Mouse (Mus musculus) C2C12 (cell line): ENCODE results near the gene Kcns1. TPM values are rescaled to one million over a fixed set of nuclear protein-coding genes. Genes with fewer than 3 reads are reported as not detected.

Experiments
- H3K27me3 ChIP-seq: one replicate; pipeline ENCODE4 v1.6.1; 2011; ENCODE audit not compliant: control insufficient read depth, insufficient read depth, insufficient read length
- H3K36me3 ChIP-seq: one replicate; pipeline ENCODE4 v1.6.1; 2011; ENCODE audit not compliant: control insufficient read depth, insufficient read depth
- H3K4me3 ChIP-seq: one replicate; pipeline ENCODE4 v1.5.1; 2011; ENCODE audit warnings: mild to moderate bottlenecking, control low read depth; ENCODE audit not compliant: poor library complexity, insufficient read depth, severe bottlenecking
- H3K79me2 ChIP-seq: one replicate; pipeline ENCODE4 v1.6.1; 2011; ENCODE audit not compliant: control insufficient read depth, insufficient read depth
- H3K79me3 ChIP-seq: one replicate; pipeline ENCODE4 v1.6.1; 2011; ENCODE audit warnings: low read depth, control low read depth
- H3ac ChIP-seq: one replicate; pipeline ENCODE3; 2011; ENCODE audit warnings: low read depth; ENCODE audit not compliant: control insufficient read depth, insufficient read length
- CEBPB ChIP-seq: IDR thresholded peaks from one replicate; pipeline ENCODE4 v1.6.1; 2011; ENCODE audit warnings: low read depth, mild to moderate bottlenecking, control low read depth, moderate library complexity
- CTCF ChIP-seq: IDR thresholded peaks from one replicate; pipeline ENCODE4 v1.5.1; 2011; ENCODE audit not compliant: control insufficient read depth, insufficient read depth, insufficient read length
- FOSL1 ChIP-seq: IDR thresholded peaks from one replicate; pipeline ENCODE4 v1.8.0; 2011; ENCODE audit warnings: mild to moderate bottlenecking, low read length; ENCODE audit not compliant: poor library complexity, insufficient read depth, severe bottlenecking
- MAX ChIP-seq: IDR thresholded peaks from one replicate; pipeline ENCODE4 v1.6.1; 2011; ENCODE audit warnings: mild to moderate bottlenecking, control low read depth
- MYOD1 ChIP-seq: IDR thresholded peaks from one replicate; pipeline ENCODE4 v1.6.1; 2011; ENCODE audit warnings: low read depth; ENCODE audit not compliant: control insufficient read depth, insufficient read length
- MYOG ChIP-seq: IDR thresholded peaks from one replicate; pipeline ENCODE4 v1.6.1; 2011; ENCODE audit not compliant: control insufficient read depth, insufficient read length; ENCODE audit errors: extremely low read depth
- USF1 ChIP-seq: IDR thresholded peaks from one replicate; pipeline ENCODE4 v1.6.1; 2011; ENCODE audit warnings: low read depth, mild to moderate bottlenecking, control low read depth, moderate library complexity
- polyA plus RNA-seq: library from polyadenylated mRNA; unstranded; fragments of >200 nt; fragmentation: generic; extraction: Trizol; gene quantifications from one replicate; pipeline ENCODE4 v1.2.1, GENCODE M21; 2012; ENCODE audit warnings: missing spikeins

The Kcns1 gene
- polyA plus RNA-seq, 1 experiment: not detected

DNA sequence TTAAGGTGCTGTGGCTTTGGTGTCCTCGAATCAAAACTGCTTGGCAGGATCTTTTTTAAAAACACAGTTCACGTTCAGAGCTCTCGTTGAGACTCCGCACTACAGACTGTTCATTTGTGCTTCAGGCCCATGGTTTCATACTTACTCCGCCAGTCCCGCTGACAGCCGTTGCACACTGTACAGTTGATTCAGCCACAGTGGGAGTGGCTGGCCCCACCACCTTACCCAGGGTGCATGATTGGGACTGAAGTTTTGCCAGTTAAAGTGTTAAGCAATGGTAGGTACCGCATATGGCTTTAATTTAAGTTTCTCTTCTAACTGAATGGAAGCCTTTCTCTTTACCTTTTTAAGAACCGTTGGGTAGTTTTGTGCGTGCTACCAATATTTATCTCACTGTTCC, 55.4 kb downstream of the Kcns1 start:
- H3K36me3 ChIP-seq: peaks cover 38% of the 10 kb centered on the region
- H3K27me3 ChIP-seq: no peaks in the 10 kb centered on the region
- H3K4me3 ChIP-seq: no peak overlapping the region
- H3ac ChIP-seq: no peak overlapping the region
- H3K79me2 ChIP-seq: no peaks in the 10 kb centered on the region
- no peaks in the 10 kb centered on the region for H3K79me3 ChIP-seq
- TF ChIP-seq MYOG (no peak), FOSL1 (no peak), CTCF (no peak), MAX (no peak), MYOD1 (no peak), CEBPB (no peak), USF1 (no peak)

DNA sequence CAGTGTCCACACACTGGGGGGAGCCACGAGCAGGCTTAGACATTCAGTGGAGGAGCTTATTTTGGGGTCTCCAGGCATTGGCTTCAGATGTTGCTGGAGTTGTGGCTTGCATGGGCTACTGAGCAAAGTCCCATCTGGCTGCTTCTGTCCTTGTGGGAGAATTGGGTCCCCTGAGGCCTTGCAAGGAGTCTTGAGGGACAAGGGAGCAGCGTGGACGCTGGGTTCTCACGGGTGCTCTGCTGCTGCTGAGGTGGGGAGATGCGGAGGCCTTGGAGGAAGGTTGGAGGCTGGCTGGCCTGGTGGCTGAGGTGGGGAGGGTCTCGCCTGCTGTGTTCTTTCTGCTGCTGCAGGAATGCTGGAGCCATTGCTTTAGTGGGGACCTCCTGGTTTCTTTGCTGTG, 56.9 kb downstream of the Kcns1 start:
- H3K79me2 ChIP-seq: no peaks in the 10 kb centered on the region
- H3K36me3 ChIP-seq: peaks cover 30% of the 10 kb centered on the region
- H3K4me3 ChIP-seq: no peak overlapping the region
- H3ac ChIP-seq: no peak overlapping the region
- no peak for TF ChIP-seq CEBPB
- no peaks in the 10 kb centered on the region for H3K27me3 ChIP-seq
- no peaks in the 10 kb centered on the region for H3K79me3 ChIP-seq

Other genes with a start within 250 kb of the Kcns1 start
- gene Ywhab, start 176.2 kb downstream of the Kcns1 start, polyA plus RNA-seq: 114 TPM
- gene Pabpc1l, start 145.7 kb downstream of the Kcns1 start, polyA plus RNA-seq: 0.60 TPM
- 9.5 TPM for gene Stk4, start 100.8 kb downstream of the Kcns1 start, polyA plus RNA-seq
- 19.3 TPM for gene Tomm34, start 99.9 kb downstream of the Kcns1 start, polyA plus RNA-seq
- gene Wfdc5, start 11.6 kb upstream of the Kcns1 start, polyA plus RNA-seq: not detected
- not detected for gene Wfdc12, start 19.5 kb upstream of the Kcns1 start, polyA plus RNA-seq
- gene Wfdc15a, start 29.0 kb upstream of the Kcns1 start, polyA plus RNA-seq: 0.76 TPM
- not detected for gene Wfdc15b, start 50.5 kb upstream of the Kcns1 start, polyA plus RNA-seq
- not detected for gene Svs2, start 67.4 kb upstream of the Kcns1 start, polyA plus RNA-seq
- not detected for gene Svs3b, start 85.5 kb upstream of the Kcns1 start, polyA plus RNA-seq
- gene Svs4, start 107.3 kb upstream of the Kcns1 start, polyA plus RNA-seq: not detected
- not detected for gene Svs3a, start 118.2 kb upstream of the Kcns1 start, polyA plus RNA-seq
- gene Svs6, start 145.6 kb upstream of the Kcns1 start, polyA plus RNA-seq: not detected
- not detected for gene Svs5, start 161.6 kb upstream of the Kcns1 start, polyA plus RNA-seq
- gene Slpi, start 218.0 kb upstream of the Kcns1 start, polyA plus RNA-seq: 11.4 TPM
- 0.01 TPM for gene Rbpjl, start 232.0 kb upstream of the Kcns1 start, polyA plus RNA-seq
- gene Matn4, start 234.0 kb upstream of the Kcns1 start, polyA plus RNA-seq: 0.01 TPM